Mouse (Mus musculus) spleen, adult 10 weeks (tissue): ENCODE data around the gene Akr1c18. TPM values are rescaled to one million over a fixed set of nuclear protein-coding genes. Genes with fewer than 3 reads are reported as not detected.

ENCODE experiments used
- polyA plus RNA-seq: library from polyadenylated mRNA; stranded (reverse); fragments of 350-450 nt; fragmentation: Illumina TruSeq; extraction: RNeasy Lipid Tissue Mini Kit (QIAGEN cat#74804); gene quantifications from one replicate; pipeline ENCODE4 v1.2.3, GENCODE M21; 2015; ENCODE audit warnings: low replicate concordance; ENCODE audit not compliant: insufficient read depth

Akr1c18 gene
- polyA plus RNA-seq: 0.47 TPM

DNA sequence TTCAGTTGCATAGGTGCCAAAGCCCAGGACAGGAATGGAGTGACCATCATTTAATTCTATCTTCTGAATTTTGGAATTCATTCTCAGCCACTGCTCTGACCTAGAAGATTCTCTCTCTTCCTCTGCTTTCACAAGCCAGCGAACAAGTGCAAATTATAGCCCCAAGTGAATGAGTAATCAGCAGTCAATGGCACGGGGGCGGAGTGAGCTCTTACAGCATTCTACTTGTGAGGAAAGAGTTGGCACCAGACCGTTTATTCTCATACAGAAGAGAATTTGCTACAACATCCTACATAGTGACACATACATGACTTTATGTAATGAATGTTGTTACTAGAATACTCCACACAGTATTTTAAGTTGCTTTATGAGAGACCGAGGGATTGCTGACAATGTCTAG lies at the start of gene Akr1c18:
TSS of gene Akr1c18 (minus strand) at position 137 of the 400 bp plus-strand sequence.

DNA sequence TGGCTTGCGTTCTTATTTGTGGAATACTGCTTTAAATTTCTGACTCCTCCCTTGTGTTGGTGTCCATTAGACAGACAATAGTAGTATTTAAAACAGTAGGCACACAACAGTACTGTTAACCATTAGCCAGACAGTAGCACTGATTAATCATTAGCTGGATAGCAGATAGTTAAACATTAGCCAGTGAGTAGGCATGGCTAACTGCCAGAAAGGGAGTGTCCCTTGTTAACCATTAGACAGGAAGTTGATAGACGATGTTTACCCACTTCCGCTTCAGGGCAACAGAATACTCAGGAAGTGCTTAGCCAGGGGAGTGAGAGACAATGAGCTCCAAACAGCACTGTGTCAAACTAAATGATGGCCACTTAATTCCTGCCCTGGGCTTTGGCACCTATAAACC lies 40.5 kb upstream of the Akr1c18 start, which contains the start of gene Akr1c13:
TSS of gene Akr1c13 (plus strand) at position 247 of the 400 bp plus-strand sequence.

Other genes with a start within 250 kb of the Akr1c18 start
- gene Net1, start 232.4 kb downstream of the Akr1c18 start, polyA plus RNA-seq: 29.1 TPM
- gene Tubal3, start 232.4 kb downstream of the Akr1c18 start, polyA plus RNA-seq: not detected
- gene Ucn3, start 205.3 kb downstream of the Akr1c18 start, polyA plus RNA-seq: not detected
- gene Akr1c14, start 101.6 kb downstream of the Akr1c18 start, polyA plus RNA-seq: 2.2 TPM
- 26.7 TPM for gene Akr1c13, start 40.5 kb upstream of the Akr1c18 start, polyA plus RNA-seq
- gene Akr1c19, start 78.0 kb upstream of the Akr1c18 start, polyA plus RNA-seq: 3.8 TPM
- gene Akr1c12, start 128.8 kb upstream of the Akr1c18 start, polyA plus RNA-seq: 6.1 TPM